Mouse (Mus musculus) heart, adult 2 months (tissue): ENCODE results near the gene Kremen1. TPM values are rescaled to one million over a fixed set of nuclear protein-coding genes. Genes with fewer than 3 reads are reported as not detected.

Experiments
- DNase-seq, 2 experiments: peaks; one replicate each; pipeline ENCODE4 v3.0.0; 2021
- H3K27ac ChIP-seq: fragments of 200-600 bp; 2 replicates; pipeline ENCODE4 v1.8.1; 2022
- H3K27me3 ChIP-seq: fragments of 200-500 bp; 2 replicates; pipeline ENCODE4 v1.6.1; 2012; ENCODE audit warnings: mild to moderate bottlenecking, low read length, inconsistent platforms, mixed read lengths; ENCODE audit not compliant: control insufficient read depth, insufficient read depth
- H3K36me3 ChIP-seq: fragments of 200-500 bp; 2 replicates; pipeline ENCODE4 v1.6.1; 2012; ENCODE audit warnings: low read length, inconsistent platforms; ENCODE audit not compliant: control insufficient read depth, insufficient read depth
- H3K4me1 ChIP-seq: fragments of 200-500 bp; 2 replicates; pipeline ENCODE4 v1.6.1; 2011; ENCODE audit warnings: low read length; ENCODE audit not compliant: control insufficient read depth, insufficient read depth
- H3K4me3 ChIP-seq: fragments of 200-600 bp; 2 replicates; pipeline ENCODE4 v1.8.1; 2022
- H3K79me2 ChIP-seq: fragments of 200-500 bp; replicated peaks from 2 replicates; pipeline ENCODE4 v1.6.1; 2012; ENCODE audit warnings: mild to moderate bottlenecking, inconsistent platforms, low read length, moderate library complexity, mixed read lengths; ENCODE audit not compliant: control insufficient read depth, insufficient read depth
- H3K9ac ChIP-seq: fragments of 200-500 bp; 2 replicates; pipeline ENCODE4 v1.6.1; 2012; ENCODE audit warnings: low read depth, mild to moderate bottlenecking, control low read depth, inconsistent platforms, low read length, mixed read lengths
- CTCF ChIP-seq: fragments of 200-600 bp; IDR thresholded peaks from 2 replicates; pipeline ENCODE4 v1.8.1; 2022; ENCODE audit warnings: antibody characterized with exemption, mild to moderate bottlenecking, moderate library complexity
- EP300 ChIP-seq: fragments of 200-500 bp; IDR thresholded peaks from 2 replicates; pipeline ENCODE4 v1.6.1; 2011; ENCODE audit warnings: low read depth, low read length, control low read depth; ENCODE audit not compliant: insufficient read depth
- POLR2A ChIP-seq: fragments of 200-500 bp; IDR thresholded peaks from 2 replicates; pipeline ENCODE4 v1.6.1; 2011; ENCODE audit warnings: mild to moderate bottlenecking, low read depth, low read length, control low read depth; ENCODE audit not compliant: insufficient read depth
- WGBS: fragments of 180-500 bp; shearing (Covaris S2); methylation state at CpG from one replicate; pipeline ENCODE4 v1.1.7; 2018; 5-methylcytosine and 5-hydroxymethylcytosine counted together
- intact Hi-C: fragments of 180-260 bp; cut with DNase I; formaldehyde crosslinking; loops from one replicate; pipeline ENCODE4 v1.15.1; 2025
- polyA plus RNA-seq: library from polyadenylated mRNA; depleted of rRNA; stranded (reverse); fragments of >200 nt; gene quantifications from 2 replicates; pipeline ENCODE4 v1.2.3, GENCODE M21; 2012
- total RNA-seq, 2 experiments: library from RNA; stranded (reverse); gene quantifications; 2 replicates each; pipeline ENCODE4 v1.2.3; 2021

Kremen1 gene
- total and polyA plus RNA-seq, 3 experiments, result 59.7 to 93.9 (median 80.3) TPM

DNA sequence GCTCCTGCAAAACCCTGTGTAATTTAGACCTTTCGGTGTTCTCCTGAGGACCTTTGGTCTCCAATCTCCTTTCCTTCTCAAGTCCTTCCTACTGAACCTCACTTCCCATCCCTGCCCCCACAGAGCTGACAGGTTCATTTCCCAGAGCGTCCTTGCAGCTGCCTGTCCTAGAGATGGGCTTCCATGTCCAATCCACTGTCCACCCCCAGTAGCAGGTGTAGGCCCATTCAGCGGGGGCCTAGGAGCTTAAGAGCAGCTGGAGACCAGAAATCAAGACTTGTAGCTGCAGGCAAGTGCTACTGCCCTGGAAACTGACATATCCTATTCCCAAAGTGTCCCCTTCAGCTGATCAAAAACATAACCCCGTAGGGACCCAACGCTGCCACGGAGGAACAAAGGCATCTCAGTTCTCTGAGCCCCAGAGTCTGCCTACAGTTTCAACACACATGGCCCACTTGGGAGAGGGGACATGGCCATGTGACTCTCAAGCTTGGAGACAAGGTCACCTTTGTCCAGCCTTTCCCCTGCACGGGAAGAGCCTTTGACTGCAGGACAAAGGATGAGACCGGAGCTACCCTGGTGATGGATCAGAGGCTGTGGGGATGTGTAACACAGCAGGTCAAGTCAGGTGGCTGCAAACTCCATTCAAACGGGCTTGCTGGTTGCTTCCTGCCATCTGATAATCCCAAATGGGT is 72.0 kb downstream of the Kremen1 start:
- no peaks in the 10 kb centered on the region for H3K27me3 ChIP-seq
- no peak overlapping the region for H3K27ac ChIP-seq
- 56% methylated on average over 9 of the region's 9 CpGs for WGBS
- DNase-seq, result no peak
- no peaks in the 10 kb centered on the region for H3K79me2 ChIP-seq
- H3K4me1 ChIP-seq, result peaks cover 2% of the 10 kb centered on the region; the same call in 1 of the 2 replicates
- no peaks in the 10 kb centered on the region for H3K36me3 ChIP-seq
- no peak for TF ChIP-seq CTCF
- no peak for TF ChIP-seq POLR2A
- TF ChIP-seq EP300, result no peak
- intact Hi-C loops, result no loop called here
- no peak overlapping the region for H3K9ac ChIP-seq
- no peak overlapping the region for H3K4me3 ChIP-seq

DNA sequence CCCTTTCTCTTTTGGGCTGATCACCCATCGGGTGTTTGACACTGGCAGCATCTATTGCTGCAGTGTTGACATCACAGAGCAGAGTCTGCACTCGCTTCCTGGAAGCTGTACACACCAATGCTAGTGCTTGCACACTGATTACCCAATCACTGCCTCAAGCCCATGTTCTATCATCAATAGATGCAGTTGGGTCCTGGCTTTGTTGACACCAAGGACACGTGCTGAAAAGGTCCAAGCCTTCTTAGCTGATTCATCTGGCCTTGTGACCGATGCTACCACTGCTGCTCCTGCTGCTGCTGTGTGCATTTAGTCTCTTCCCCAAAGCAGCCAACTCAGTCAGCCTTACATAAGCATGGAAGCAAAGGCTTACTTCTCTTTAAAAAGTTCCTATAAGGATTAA is 73.2 kb downstream of the Kremen1 start:
- peaks cover 2% of the 10 kb centered on the region; the same call in 1 of the 2 replicates for H3K4me1 ChIP-seq
- H3K4me3 ChIP-seq, result no peak overlapping the region
- TF ChIP-seq EP300 (no peak), POLR2A (no peak), CTCF (no peak)
- intact Hi-C loops, result no loop called here
- 88% methylated on average over 4 of the region's 4 CpGs for WGBS
- no peak for DNase-seq
- H3K27ac ChIP-seq, result no peak overlapping the region
- H3K9ac ChIP-seq, result no peak overlapping the region
- no peaks in the 10 kb centered on the region for H3K27me3 ChIP-seq
- no peaks in the 10 kb centered on the region for H3K36me3 ChIP-seq
- H3K79me2 ChIP-seq, result no peaks in the 10 kb centered on the region

DNA sequence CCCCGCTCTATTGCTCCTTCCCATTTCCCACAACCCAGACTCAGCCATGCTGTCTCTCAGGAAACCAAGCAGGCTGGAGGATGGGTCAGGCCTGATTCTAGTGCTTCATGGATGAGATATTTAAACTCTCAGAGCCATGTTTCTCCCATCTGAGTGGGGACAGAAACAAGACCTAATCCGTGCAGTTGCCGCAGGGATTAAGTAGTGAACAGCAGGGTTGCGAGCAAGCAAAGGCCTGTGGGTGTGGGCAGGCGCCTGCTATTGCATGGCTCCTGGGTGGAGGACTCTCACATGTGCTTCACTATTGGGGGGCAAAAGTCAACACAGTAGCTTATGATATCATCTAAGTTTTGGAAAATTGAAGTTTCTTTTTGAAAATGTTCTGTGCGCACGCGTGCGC is 76.5 kb downstream of the Kremen1 start:
- TF ChIP-seq POLR2A, result no peak
- TF ChIP-seq CTCF, result no peak
- TF ChIP-seq EP300, result no peak
- 95% methylated on average over 9 of the region's 9 CpGs for WGBS
- Histone ChIP-seq H3K9ac (no peak overlapping the region), H3K36me3 (no peaks in the 10 kb centered on the region), H3K79me2 (no peaks in the 10 kb centered on the region), H3K4me1 (peaks cover 3% of the 10 kb centered on the region), H3K27ac (no peak overlapping the region), H3K4me3 (no peak overlapping the region), H3K27me3 (no peaks in the 10 kb centered on the region)
- intact Hi-C loops, result loop anchor here (5.0 kb wide), 2 partner anchors 68 to 287 kb away; no protein-coding TSS in a partner anchor
- DNase-seq, result no peak

DNA sequence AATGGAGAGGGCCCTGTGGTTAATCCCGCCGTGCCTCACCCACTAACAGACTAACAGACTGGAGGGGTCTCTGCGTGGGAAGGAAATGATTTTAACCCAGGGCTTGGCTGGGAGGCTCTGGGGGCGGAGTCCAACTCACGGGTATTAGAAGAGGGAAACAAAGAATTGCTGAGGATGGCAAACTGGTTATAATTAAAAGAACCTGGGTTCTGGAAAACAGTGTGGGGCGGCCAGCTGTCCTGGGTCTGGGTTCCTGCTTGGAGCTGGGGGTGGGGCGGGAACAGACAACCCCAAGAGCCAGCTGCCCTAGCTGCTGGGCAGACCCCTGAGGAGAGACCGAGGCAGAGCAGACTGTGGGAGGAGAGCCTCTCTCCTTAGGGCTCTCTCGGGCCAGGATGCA is 77.1 kb downstream of the Kremen1 start:
- 56% methylated on average over 9 of the region's 9 CpGs for WGBS
- intact Hi-C loops, result loop anchor here (5.0 kb wide), 2 partner anchors 67 to 288 kb away; no protein-coding TSS in a partner anchor
- H3K79me2 ChIP-seq, result no peaks in the 10 kb centered on the region
- no peak overlapping the region for H3K9ac ChIP-seq
- no peaks in the 10 kb centered on the region for H3K27me3 ChIP-seq
- no peak for TF ChIP-seq POLR2A
- TF ChIP-seq EP300, result no peak
- TF ChIP-seq CTCF, result no peak
- H3K36me3 ChIP-seq, result no peaks in the 10 kb centered on the region
- H3K4me3 ChIP-seq, result no peak overlapping the region
- no peak for DNase-seq
- H3K27ac ChIP-seq, result no peak overlapping the region
- H3K4me1 ChIP-seq, result peaks cover 1% of the 10 kb centered on the region; the same call in 1 of the 2 replicates

DNA sequence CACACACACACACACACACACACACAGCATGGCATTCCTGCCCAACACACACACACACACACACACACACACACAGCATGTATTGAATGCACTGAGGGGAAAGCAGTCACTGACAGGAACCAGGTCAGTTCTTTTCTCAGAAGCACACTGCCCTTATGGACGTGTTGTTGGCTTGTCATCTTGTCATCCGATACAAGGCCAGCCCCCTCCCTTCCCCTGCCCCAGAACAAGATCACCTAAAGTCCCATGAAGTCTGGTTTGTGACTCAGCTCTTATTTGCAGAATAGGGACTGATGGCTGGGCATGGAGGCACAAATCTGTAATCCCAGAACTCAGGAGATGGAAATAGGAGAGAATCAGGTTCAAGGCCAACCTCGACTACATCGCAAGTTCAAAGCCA is 78.5 kb downstream of the Kremen1 start:
- WGBS, result 67% methylated on average over 4 of the region's 4 CpGs
- H3K9ac ChIP-seq, result no peak overlapping the region
- H3K36me3 ChIP-seq, result no peaks in the 10 kb centered on the region
- no peaks in the 10 kb centered on the region for H3K27me3 ChIP-seq
- intact Hi-C loops, result loop anchor here (5.0 kb wide), 2 partner anchors 66 to 289 kb away; no protein-coding TSS in a partner anchor
- no peak for DNase-seq
- no peak for TF ChIP-seq CTCF
- no peak for TF ChIP-seq EP300
- TF ChIP-seq POLR2A, result no peak
- H3K27ac ChIP-seq, result no peak overlapping the region
- no peaks in the 10 kb centered on the region for H3K79me2 ChIP-seq
- H3K4me1 ChIP-seq, result peaks cover 1% of the 10 kb centered on the region; the same call in 1 of the 2 replicates
- no peak overlapping the region for H3K4me3 ChIP-seq

DNA sequence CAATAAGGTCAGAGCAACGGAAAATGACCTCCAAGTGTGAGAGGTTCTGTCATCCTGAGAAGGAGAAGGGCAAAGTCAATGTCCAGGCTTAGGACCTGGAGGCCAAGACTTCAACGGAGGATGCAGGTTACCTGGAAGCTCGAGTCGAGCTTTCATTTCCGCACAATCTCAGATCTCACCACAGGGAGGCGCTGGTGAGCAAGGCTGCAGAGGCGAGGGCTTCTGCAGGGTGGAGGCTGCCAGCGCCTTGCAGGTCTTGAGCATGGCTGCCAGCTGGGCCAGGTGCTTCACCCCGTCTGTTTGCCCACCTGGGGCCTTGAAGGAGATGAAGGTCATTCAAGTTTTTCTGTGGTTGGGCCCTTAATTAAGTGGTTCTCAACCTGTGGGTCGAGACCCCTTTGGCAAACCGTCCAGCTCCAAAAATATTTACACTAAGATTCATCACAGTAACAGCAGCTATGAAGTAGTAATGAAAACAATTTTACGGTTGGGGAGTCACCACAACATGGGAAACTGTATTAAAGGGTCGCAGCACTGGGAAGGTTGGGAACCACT is 79.4 kb downstream of the Kremen1 start:
- Histone ChIP-seq H3K27ac (no peak overlapping the region), H3K4me1 (peaks cover 1% of the 10 kb centered on the region; the same call in 1 of the 2 replicates)

More for the DNA sequence above, 79.4 kb downstream of the Kremen1 start:
- TF ChIP-seq CTCF, result peak; percentile 96
- no peak for TF ChIP-seq POLR2A
- peak; percentile 80; the same call in 1 of the 2 replicates for TF ChIP-seq EP300
- Histone ChIP-seq H3K4me3 (no peak overlapping the region), H3K9ac (no peak overlapping the region), H3K27me3 (no peaks in the 10 kb centered on the region), H3K79me2 (no peaks in the 10 kb centered on the region), H3K36me3 (no peaks in the 10 kb centered on the region)
- 26% methylated on average over 13 of the region's 13 CpGs for WGBS
- intact Hi-C loops, result loop anchor here (5.0 kb wide), 2 partner anchors 65 to 290 kb away; no protein-coding TSS in a partner anchor
- peak; percentile 76 to 84 for DNase-seq
